Mouse (Mus musculus) small intestine, adult 2 months (tissue): ENCODE measurements around the gene Ap2a1.

Experiments used
- CTCF ChIP-seq: fragments of 200-500 bp; IDR thresholded peaks from 2 replicates; pipeline ENCODE4 v1.5.1; 2012; ENCODE audit warnings: low read depth, mild to moderate bottlenecking, control low read depth, inconsistent platforms, low read length, moderate library complexity, mixed read lengths; ENCODE audit not compliant: insufficient replicate concordance, insufficient read length; ENCODE audit errors: extremely low read depth
- POLR2A ChIP-seq: fragments of 200-500 bp; IDR thresholded peaks from 2 replicates; pipeline ENCODE4 v1.6.1; 2012; ENCODE audit warnings: low read depth, mild to moderate bottlenecking, control low read depth, inconsistent platforms, low read length, moderate library complexity

DNA sequence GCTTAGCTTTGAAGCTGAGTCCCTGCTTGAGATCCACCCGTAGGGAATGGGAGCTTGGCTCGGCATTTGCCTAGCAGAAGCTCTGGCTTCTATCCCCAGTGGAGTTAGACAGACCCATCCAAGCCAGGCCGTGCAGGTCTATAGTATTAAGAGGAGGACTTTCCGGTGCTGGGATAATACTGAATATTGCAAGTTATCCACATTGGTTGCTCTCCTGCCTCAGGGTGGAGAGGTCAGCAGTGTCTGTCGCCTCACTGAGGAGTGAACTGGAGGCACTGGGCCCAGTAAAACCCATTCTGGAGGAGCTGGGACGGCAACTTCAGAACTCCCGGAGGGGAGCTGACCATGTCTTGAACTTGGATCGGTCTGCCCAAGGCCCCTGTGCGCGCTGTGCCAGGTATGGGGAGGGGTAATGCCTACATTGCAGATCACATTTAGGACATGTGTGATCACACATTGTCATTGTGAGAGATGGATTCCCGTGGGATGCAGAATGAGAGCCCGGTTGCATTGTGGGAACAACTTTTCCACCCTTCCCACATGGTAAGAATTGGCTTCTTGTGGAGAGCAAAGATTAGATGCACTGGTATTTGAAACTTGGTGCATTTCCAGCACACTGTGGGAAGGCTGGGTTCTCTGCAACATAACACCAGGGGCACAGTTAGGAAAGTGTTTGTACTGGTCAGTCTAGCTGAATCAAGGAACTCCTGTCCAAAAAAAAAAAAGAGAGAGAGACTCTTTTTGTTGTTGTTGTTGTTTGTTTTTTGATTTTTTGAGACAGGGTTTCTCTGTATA lies 25.0 kb upstream of the Ap2a1 start:
- TF ChIP-seq CTCF (no peak), POLR2A (no peak)
